Mouse (Mus musculus): ENCODE results near the gene Ankrd65.

DNA sequence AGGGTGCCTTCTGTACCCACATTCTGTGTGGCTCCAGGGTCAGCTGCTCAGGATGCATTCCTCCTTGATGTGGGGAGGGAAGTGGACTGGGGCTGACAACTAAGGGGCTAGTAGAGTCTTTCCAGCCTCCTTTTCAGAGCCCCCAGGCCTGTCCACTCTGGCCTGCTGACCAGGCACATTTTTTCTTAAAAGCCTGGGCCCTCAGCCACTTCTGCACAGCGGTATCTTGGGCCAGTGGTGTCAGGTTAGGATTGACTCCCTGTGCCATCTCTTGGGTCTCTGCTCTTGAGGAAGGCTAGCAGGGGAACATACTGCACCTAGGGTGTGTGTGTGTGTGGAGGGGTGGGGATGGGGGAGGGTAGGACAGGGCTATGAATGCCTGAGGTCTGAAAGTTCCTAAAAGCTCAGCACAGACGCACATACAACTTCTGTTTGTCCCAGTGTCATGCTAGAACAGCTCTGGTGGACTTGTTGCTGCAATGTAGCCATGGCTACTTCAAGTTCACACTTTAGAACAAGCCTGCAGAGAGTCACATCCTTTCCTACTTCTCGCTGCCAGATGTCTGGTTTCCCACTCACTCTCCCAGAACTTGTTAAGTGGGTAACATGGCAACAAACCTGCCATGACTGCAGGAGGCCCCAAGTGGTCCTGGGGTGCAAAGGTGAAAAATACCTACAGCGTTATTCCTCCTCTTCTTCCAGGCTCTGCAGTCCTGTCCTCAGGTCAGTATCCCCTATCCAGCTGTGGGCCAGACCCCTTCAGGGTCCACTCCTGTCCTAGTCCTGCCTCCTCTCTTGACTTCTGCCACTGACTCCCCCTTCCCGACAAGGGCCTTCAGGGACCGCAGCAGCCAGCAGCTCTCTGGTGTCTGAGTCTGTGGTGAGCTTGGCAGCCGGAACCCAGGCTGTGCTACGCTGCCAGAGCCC is 50.1 kb downstream of the Ankrd65 start:
- TF ChIP-seq CTCF (IDR thresholded peaks at IDR 0.05; ENCODE audit: borderline replicate concordance, extremely low read depth, insufficient read depth, insufficient read length) = no peak
- TF ChIP-seq POLR2A (IDR thresholded peaks at IDR 0.05; ENCODE audit: borderline replicate concordance, extremely low read depth, insufficient read depth, insufficient read length, poor library complexity, severe bottlenecking) = no peak
